Mouse (Mus musculus): Measurements from ENCODE around the gene Lamc2. TPM values are rescaled to one million over a fixed set of nuclear protein-coding genes. Genes with fewer than 3 reads are reported as not detected.

The Lamc2 gene
- polyA plus RNA-seq, 1 experiment: not detected

DNA sequence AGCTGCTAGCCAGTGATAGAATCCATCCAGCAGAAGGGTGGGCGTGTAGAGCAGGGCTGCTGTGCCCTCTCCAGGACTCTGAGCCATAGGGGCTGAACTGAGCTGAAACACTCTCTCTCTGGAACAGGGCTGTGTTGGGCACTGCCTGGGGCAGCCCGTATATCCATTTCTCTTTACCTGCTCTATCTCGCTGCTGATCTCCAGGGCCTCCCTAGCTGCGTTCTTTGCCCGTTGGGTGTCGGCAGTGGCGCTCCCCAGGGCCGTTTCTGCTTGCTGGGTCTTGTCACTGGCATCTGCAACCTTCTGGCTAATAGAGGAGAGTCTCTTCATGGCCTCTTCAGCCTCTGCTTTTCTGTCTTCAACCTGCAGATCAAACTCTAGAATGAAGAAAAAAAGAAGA lies 57.5 kb downstream of the Lamc2 start:
- WGBS: 74% methylated on average over 8 of the region's 8 CpGs
- H3K27ac ChIP-seq (ENCODE audit: control insufficient read depth, insufficient read depth, low read depth, low read length, poor library complexity): no peak overlapping the region
- no peak for TF ChIP-seq POLR2A (IDR thresholded peaks at IDR 0.05; ENCODE audit: borderline replicate concordance, control insufficient read depth, low read depth, low read length)
- TF ChIP-seq CTCF (IDR thresholded peaks at IDR 0.05; ENCODE audit: control insufficient read depth, insufficient read depth, low read length): no peak
- H3K4me3 ChIP-seq (replicated peaks; ENCODE audit: control insufficient read depth, low read depth, low read length): no peak overlapping the region
- H3K4me1 ChIP-seq (ENCODE audit: control insufficient read depth, insufficient read depth, low read length): no peaks in the 10 kb centered on the region

DNA sequence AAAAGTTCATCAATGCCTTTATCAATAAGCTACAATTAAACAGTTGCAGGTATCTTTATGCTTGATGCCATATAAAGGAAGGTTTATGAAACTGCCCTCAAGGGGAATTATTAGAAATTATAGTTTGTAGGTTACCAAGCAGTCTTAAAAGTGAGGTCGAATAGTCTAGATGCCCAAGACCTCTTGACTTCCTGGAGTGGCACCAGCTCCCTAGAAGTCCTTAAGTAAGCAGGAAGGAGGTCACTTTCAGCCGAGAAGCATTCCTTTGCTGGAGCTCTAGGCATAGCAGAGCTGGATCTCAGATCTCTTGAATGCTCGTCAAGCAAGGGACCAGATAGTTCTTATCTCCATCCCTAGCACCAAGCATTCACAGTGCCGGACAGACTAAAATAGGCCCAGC lies 58.6 kb downstream of the Lamc2 start:
- no peaks in the 10 kb centered on the region for H3K4me1 ChIP-seq (ENCODE audit: control insufficient read depth, insufficient read depth, low read length)
- WGBS: 65% methylated on average over 4 of the region's 4 CpGs
- H3K27ac ChIP-seq (ENCODE audit: control insufficient read depth, insufficient read depth, low read depth, low read length, poor library complexity): no peak overlapping the region
- TF ChIP-seq CTCF (IDR thresholded peaks at IDR 0.05; ENCODE audit: control insufficient read depth, insufficient read depth, low read length) (no peak), POLR2A (IDR thresholded peaks at IDR 0.05; ENCODE audit: borderline replicate concordance, control insufficient read depth, low read depth, low read length) (no peak)
- H3K4me3 ChIP-seq (replicated peaks; ENCODE audit: control insufficient read depth, low read depth, low read length): no peak overlapping the region

DNA sequence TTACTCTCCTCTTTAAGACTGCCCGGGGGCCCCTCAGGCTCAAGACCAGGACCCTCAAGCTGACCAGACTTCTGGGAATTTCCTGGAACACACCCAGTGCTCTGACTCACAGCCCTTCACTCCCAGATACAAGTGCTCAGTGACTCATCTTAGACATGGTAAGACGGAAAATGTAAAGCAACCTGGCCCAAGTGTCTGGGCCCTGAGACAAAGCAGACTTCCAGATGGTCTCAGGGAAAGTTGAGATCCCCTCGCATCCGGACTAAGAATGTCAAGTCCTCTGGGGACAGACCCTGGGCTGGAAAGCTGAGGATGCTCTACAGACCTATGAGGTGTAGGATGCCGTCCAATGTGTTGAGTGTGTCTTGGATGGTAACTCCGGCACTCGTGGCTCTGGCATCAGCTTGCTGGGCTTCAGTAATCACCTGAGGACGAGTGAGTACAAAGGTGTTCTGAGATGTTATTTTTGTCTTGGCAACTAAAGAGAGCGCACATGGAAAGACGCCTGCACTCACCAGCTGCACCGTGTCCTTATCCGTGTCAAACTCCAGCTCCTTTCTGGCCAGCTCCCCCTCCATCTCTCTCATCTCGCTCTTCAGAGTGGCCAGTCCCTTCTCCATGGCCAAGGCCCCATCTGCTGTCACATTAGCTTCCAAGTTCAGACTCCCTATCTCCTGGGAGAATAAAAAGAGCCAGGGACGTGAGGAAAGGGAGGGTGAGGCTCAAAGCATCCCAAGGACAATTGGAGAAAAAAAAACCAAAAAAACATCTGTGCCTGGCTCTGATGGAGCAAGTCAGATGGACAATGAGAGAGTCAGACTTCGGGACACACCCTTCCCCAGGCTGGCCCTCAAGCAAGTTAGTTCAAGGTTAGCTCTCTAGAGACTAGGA lies 59.5 kb downstream of the Lamc2 start:
- TF ChIP-seq POLR2A (IDR thresholded peaks at IDR 0.05; ENCODE audit: borderline replicate concordance, control insufficient read depth, low read depth, low read length): no peak
- Histone ChIP-seq H3K27ac (ENCODE audit: control insufficient read depth, insufficient read depth, low read depth, low read length, poor library complexity) (no peak overlapping the region), H3K4me1 (ENCODE audit: control insufficient read depth, insufficient read depth, low read length) (no peaks in the 10 kb centered on the region), H3K4me3 (replicated peaks; ENCODE audit: control insufficient read depth, low read depth, low read length) (no peak overlapping the region)
- WGBS: 83% methylated on average over 15 of the region's 15 CpGs

DNA sequence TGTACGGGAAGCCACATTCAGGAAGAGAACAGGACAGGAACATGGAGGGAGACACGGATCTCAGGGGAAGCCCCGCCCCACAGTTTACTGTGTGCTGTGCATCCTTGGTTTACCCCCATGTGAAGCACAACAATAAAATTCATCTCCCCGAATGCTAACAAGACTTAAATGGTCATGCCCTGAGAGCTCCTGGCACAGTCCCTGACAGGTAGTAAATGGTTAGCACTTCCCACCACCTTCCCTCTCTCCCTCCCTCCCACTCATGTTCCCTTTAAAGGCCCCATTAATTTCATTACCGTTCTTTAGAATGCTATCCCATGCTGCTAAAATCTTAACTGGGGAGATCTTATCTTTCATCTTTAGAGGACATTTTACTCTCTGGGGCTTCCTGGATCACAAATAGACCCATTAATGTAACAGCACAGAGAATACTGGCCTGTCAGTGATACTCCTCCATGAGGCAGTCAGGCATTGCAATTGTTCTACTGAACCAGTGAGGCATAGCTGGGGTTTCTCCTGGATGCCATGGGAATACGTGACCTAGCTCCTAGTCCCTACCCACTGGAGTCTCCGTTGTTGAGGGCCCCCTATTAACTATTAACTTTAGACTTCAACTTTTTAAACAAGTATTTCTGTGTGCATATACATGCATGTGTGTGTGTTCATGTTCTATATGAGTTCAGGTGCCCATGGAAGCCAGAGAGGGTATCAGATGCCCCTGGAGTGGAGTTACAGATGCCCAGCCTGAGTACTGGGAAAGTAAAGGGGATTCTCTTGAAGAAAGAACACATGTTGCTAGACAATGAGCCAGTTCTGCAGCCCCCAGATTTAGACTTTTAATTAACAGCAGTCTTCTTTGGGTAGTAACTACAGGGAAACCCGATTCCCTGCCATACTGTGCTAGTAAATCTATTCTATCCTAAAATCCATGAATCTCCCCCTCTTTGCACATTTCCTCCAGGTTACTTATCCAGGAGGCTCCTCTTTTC lies 60.7 kb downstream of the Lamc2 start:
- 81% methylated on average over 8 of the region's 8 CpGs for WGBS
- Histone ChIP-seq H3K4me3 (replicated peaks; ENCODE audit: control insufficient read depth, low read depth, low read length) (no peak overlapping the region), H3K27ac (ENCODE audit: control insufficient read depth, insufficient read depth, low read depth, low read length, poor library complexity) (no peak overlapping the region), H3K4me1 (ENCODE audit: control insufficient read depth, insufficient read depth, low read length) (no peaks in the 10 kb centered on the region)
- TF ChIP-seq CTCF (IDR thresholded peaks at IDR 0.05; ENCODE audit: control insufficient read depth, insufficient read depth, low read length): no peak
- no peak for TF ChIP-seq POLR2A (IDR thresholded peaks at IDR 0.05; ENCODE audit: borderline replicate concordance, control insufficient read depth, low read depth, low read length)

DNA sequence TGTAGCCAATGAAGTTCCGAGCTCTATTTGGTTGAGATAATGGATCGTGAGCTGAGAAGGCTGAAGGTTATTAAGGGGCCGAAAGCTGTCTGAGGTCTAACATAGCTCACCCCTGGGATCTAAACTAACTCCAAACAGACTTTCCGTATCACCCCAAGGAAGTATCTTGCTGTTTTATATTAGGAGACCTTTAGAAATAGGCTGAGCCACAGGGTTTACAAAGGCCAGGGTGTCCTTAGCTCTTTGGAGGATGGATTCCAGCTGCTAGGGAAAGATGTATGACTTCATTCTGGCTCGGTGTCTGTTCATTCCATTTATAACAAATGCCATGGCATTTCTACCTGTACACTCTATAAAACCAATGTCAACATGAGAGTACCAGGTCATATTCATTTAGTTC lies 61.7 kb downstream of the Lamc2 start:
- no peak for TF ChIP-seq CTCF (IDR thresholded peaks at IDR 0.05; ENCODE audit: control insufficient read depth, insufficient read depth, low read length)
- no peak for TF ChIP-seq POLR2A (IDR thresholded peaks at IDR 0.05; ENCODE audit: borderline replicate concordance, control insufficient read depth, low read depth, low read length)
- 82% methylated on average over 5 of the region's 5 CpGs for WGBS
- no peak overlapping the region for H3K27ac ChIP-seq (ENCODE audit: control insufficient read depth, insufficient read depth, low read depth, low read length, poor library complexity)
- H3K4me1 ChIP-seq (ENCODE audit: control insufficient read depth, insufficient read depth, low read length): no peaks in the 10 kb centered on the region
- H3K4me3 ChIP-seq (replicated peaks; ENCODE audit: control insufficient read depth, low read depth, low read length): no peak overlapping the region

DNA sequence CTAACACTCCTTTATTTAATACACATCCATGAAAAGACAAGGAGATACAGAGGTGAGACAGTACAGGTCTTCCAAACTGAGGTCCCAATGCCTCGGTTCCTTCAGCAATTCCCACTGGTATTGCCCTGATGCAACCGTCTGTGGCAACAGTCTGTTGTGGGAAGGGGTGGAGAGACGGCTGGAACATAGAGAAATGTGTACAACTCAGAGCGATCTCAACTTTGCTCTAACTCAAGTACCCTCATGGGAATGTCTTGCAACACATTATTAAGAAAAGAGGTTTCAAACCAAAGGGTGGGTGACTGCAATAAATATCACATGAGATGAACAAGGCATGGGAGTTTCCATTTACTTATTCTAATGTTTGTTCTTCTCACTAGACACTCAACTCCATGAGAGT lies 63.5 kb downstream of the Lamc2 start:
- H3K27ac ChIP-seq (ENCODE audit: control insufficient read depth, insufficient read depth, low read depth, low read length, poor library complexity): no peak overlapping the region
- no peaks in the 10 kb centered on the region for H3K4me1 ChIP-seq (ENCODE audit: control insufficient read depth, insufficient read depth, low read length)
- TF ChIP-seq CTCF (IDR thresholded peaks at IDR 0.05; ENCODE audit: control insufficient read depth, insufficient read depth, low read length) (no peak), POLR2A (IDR thresholded peaks at IDR 0.05; ENCODE audit: borderline replicate concordance, control insufficient read depth, low read depth, low read length) (no peak)
- no peak overlapping the region for H3K4me3 ChIP-seq (replicated peaks; ENCODE audit: control insufficient read depth, low read depth, low read length)
- WGBS: 78% methylated on average over 4 of the region's 4 CpGs

DNA sequence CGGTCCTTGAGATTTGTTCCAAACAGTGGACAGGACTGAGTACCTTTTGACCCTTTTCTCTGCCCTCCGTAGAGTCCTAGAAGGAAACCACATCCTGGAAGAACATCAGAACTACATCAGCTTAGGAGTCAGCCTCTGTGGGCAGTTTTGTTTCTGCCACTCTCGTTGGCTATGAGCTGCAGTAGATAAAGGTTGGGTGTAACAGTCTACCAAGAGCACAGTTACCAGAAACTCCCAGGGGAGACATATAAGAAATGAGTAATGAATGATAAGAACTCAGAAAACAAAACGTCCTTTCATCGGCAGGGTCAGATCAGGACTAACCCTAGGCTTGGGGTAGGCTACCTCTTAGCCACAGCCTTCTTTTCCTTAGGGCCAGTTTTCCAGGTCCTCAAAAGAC lies 64.9 kb downstream of the Lamc2 start:
- 50% methylated on average over 5 of the region's 5 CpGs for WGBS
- no peak overlapping the region for H3K27ac ChIP-seq (ENCODE audit: control insufficient read depth, insufficient read depth, low read depth, low read length, poor library complexity)
- TF ChIP-seq POLR2A (IDR thresholded peaks at IDR 0.05; ENCODE audit: borderline replicate concordance, control insufficient read depth, low read depth, low read length) (no peak), CTCF (IDR thresholded peaks at IDR 0.05; ENCODE audit: control insufficient read depth, insufficient read depth, low read length) (no peak)
- H3K4me3 ChIP-seq (replicated peaks; ENCODE audit: control insufficient read depth, low read depth, low read length): no peak overlapping the region
- no peaks in the 10 kb centered on the region for H3K4me1 ChIP-seq (ENCODE audit: control insufficient read depth, insufficient read depth, low read length)

DNA sequence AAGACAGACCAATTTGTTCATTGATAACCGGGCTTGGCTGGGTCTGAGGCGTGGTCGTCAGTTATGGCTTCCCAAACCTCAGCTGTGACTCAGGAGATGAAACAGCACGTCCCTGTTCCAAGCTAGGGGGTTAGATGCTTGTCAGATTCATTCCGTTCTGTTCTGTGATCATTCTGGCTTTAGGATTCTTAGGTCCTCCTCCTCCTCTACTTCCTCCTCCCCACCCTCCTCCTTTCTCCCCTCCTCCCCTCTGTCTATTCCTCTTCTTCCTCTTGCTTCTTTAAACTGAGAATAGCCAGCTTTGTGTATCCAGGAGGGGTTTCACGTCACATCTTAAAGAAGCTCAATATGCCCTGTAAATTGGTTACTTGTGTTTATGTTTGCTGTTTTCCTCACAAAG lies 65.7 kb downstream of the Lamc2 start:
- Histone ChIP-seq H3K4me3 (replicated peaks; ENCODE audit: control insufficient read depth, low read depth, low read length) (no peak overlapping the region), H3K4me1 (ENCODE audit: control insufficient read depth, insufficient read depth, low read length) (no peaks in the 10 kb centered on the region), H3K27ac (ENCODE audit: control insufficient read depth, insufficient read depth, low read depth, low read length, poor library complexity) (no peak overlapping the region)
- TF ChIP-seq POLR2A (IDR thresholded peaks at IDR 0.05; ENCODE audit: borderline replicate concordance, control insufficient read depth, low read depth, low read length): no peak
- WGBS: 51% methylated on average over 6 of the region's 6 CpGs
